Comparison of ENCODE assay signal across 15 mouse cellular contexts in genomic region chr2:18355293-18355692, GRCm38 (mm10). TPM values are rescaled to one million over a fixed set of nuclear protein-coding genes. Genes with fewer than 3 reads are reported as not detected.
DNase-seq lines count a peak whose midpoint lies in the region; ATAC-seq and TF ChIP-seq lines count a peak whose summit lies in the region.
"Had no signal": no experiment of that assay in that cellular context is flagged by ENCODE, and none has a peak within 500 bp of the region (broad histone marks: within the 10 kb centered on the region; RNA-seq: fewer than 3 reads in every experiment).

No protein-coding gene starts in this region.

- H3K9me3 ChIP-seq in hindbrain, embryonic 14.5 days (ENCODE audit: control insufficient read depth, low read length): no peaks in the 10 kb centered on the region
- no peaks in the 10 kb centered on the region for H3K9me3 ChIP-seq in hindbrain, embryonic 11.5 days (ENCODE audit: control insufficient read depth, low read length)
- H3K9me3 ChIP-seq: midbrain, embryonic 12.5 days; neural tube, embryonic 12.5 days had no signal

- TF ChIP-seq POLR2A in liver, adult 2 months (IDR thresholded peaks at IDR 0.05; ENCODE audit: extremely low read depth, insufficient read depth, low read length): no peak

- H3K4me2 ChIP-seq in hindbrain, embryonic 14.5 days (replicated peaks): no peak overlapping the region
- no peak overlapping the region for H3K4me2 ChIP-seq in hindbrain, embryonic 11.5 days (replicated peaks; ENCODE audit: low read depth, low read length)
- H3K4me2 ChIP-seq: midbrain, embryonic 12.5 days; neural tube, embryonic 12.5 days had no signal

- no peaks in the 10 kb centered on the region for H3K36me3 ChIP-seq in hindbrain, embryonic 14.5 days (replicated peaks; ENCODE audit: control insufficient read depth, insufficient read depth)
- no peaks in the 10 kb centered on the region for H3K36me3 ChIP-seq in hindbrain, embryonic 11.5 days (ENCODE audit: control insufficient read depth, insufficient read depth, low read length)
- H3K36me3 ChIP-seq in liver, adult 2 months (ENCODE audit: control insufficient read depth, insufficient read depth, low read length): no peaks in the 10 kb centered on the region
- H3K36me3 ChIP-seq: midbrain, embryonic 12.5 days; neural tube, embryonic 12.5 days had no signal

- H3K4me1 ChIP-seq in hindbrain, embryonic 14.5 days (replicated peaks; ENCODE audit: control insufficient read depth, insufficient read depth, low read length): no peaks in the 10 kb centered on the region
- H3K4me1 ChIP-seq in hindbrain, embryonic 11.5 days (replicated peaks; ENCODE audit: control insufficient read depth, insufficient read depth, low read length): no peaks in the 10 kb centered on the region
- no peaks in the 10 kb centered on the region for H3K4me1 ChIP-seq in liver, adult 2 months (ENCODE audit: control insufficient read depth, insufficient read depth, low read length)
- H3K4me1 ChIP-seq: midbrain, embryonic 12.5 days; neural tube, embryonic 12.5 days had no signal

- TF ChIP-seq CTCF in liver, adult 2 months (IDR thresholded peaks at IDR 0.05; ENCODE audit: low read depth, low read length): no peak

- peak; percentile 31 for DNase-seq in CD4-positive, CD25-positive, alpha-beta regulatory T cell, adult 2 months (ENCODE audit: low read depth, low spot score)
- DNase-seq in hindbrain, embryonic 14.5 days (ENCODE audit: low spot score): peak; percentile 41
- no peak for DNase-seq in hindbrain, embryonic 11.5 days (ENCODE audit: low spot score)
- peak; percentile 41 for DNase-seq in liver, adult 2 months (ENCODE audit: extremely low read depth, low read depth, low spot score)
- DNase-seq in liver: no peak
- peak; percentile 13 for DNase-seq in retina, embryonic 14.5 days (ENCODE audit: low spot score)
- no peak for DNase-seq in adrenal gland, postnatal 4 days (ENCODE audit: low spot score in 2 of 2)
- DNase-seq: cerebellum, postnatal 36 days; kidney, adult 11 months; thymus, adult 18-20 months had no signal

- no peak overlapping the region for H3K9ac ChIP-seq in hindbrain, embryonic 14.5 days
- no peak overlapping the region for H3K9ac ChIP-seq in hindbrain, embryonic 11.5 days (ENCODE audit: low read depth, low read length)
- no peak overlapping the region for H3K9ac ChIP-seq in liver, adult 2 months (ENCODE audit: low read depth, low read length)
- H3K9ac ChIP-seq: midbrain, embryonic 12.5 days; neural tube, embryonic 12.5 days had no signal

- H3K27ac ChIP-seq in hindbrain, embryonic 14.5 days: no peak overlapping the region
- no peak overlapping the region for H3K27ac ChIP-seq in hindbrain, embryonic 11.5 days (ENCODE audit: low read depth, low read length)
- H3K27ac ChIP-seq in liver, adult 2 months (replicated peaks; ENCODE audit: insufficient read depth, low read depth, low read length): no peak overlapping the region
- H3K27ac ChIP-seq: midbrain, embryonic 12.5 days; neural tube, embryonic 12.5 days had no signal

- no peak for ATAC-seq in CD4-positive, CD25-positive, alpha-beta regulatory T cell, adult 4 months
- ATAC-seq in hindbrain, embryonic 14.5 days (ENCODE audit: low FRiP score): no peak
- no peak for ATAC-seq in hindbrain, embryonic 11.5 days (ENCODE audit: low FRiP score)
- ATAC-seq: activated CD4-positive, CD25-positive, alpha-beta regulatory T cell, adult 4 months; forebrain, embryonic 16.5 days had no signal

- no peaks in the 10 kb centered on the region for H3K27me3 ChIP-seq in hindbrain, embryonic 14.5 days (ENCODE audit: control insufficient read depth, insufficient read depth, low read length)
- H3K27me3 ChIP-seq in hindbrain, embryonic 11.5 days (ENCODE audit: control insufficient read depth, insufficient read depth, low read length): no peaks in the 10 kb centered on the region
- no peaks in the 10 kb centered on the region for H3K27me3 ChIP-seq in liver, adult 2 months (ENCODE audit: control insufficient read depth, insufficient read depth, low read length)
- H3K27me3 ChIP-seq: midbrain, embryonic 12.5 days; neural tube, embryonic 12.5 days had no signal

- no peak overlapping the region for H3K4me3 ChIP-seq in hindbrain, embryonic 14.5 days (replicated peaks; ENCODE audit: low read length)
- no peak overlapping the region for H3K4me3 ChIP-seq in hindbrain, embryonic 11.5 days (ENCODE audit: low read depth, low read length)
- no peak overlapping the region for H3K4me3 ChIP-seq in liver, adult 2 months (ENCODE audit: insufficient read depth, low read depth, low read length)
- H3K4me3 ChIP-seq: midbrain, embryonic 12.5 days; neural tube, embryonic 12.5 days had no signal

- H3K79me2 ChIP-seq in liver, adult 2 months (ENCODE audit: control insufficient read depth, insufficient read depth, low read length): peaks cover 6% of the 10 kb centered on the region; the same call in 1 of the 2 replicates

RNA-seq across cellular contexts. Expression of gene Dnajc1, which starts 37.3 kb away (rescaled TPM):
- polyA plus RNA-seq in CD4-positive, CD25-positive, alpha-beta regulatory T cell, adult 4 months (2017; shearing (Covaris generic)): 10 to 100 TPM; 15.8 to 25.1 TPM
- 16.8 and 20.9 TPM in 2 replicates for polyA plus RNA-seq in hindbrain, embryonic 14.5 days (2014; fragmentation: Nextera tagmentation; extraction: Ambion mirVana)
- polyA plus RNA-seq in hindbrain, embryonic 11.5 days (2014; fragmentation: Nextera tagmentation; extraction: Ambion mirVana): 31.8 and 35.5 TPM in 2 replicates
- 17.2 and 17.7 TPM in 2 replicates for total RNA-seq in liver, adult 2 months (2014; rRNA removed)
- polyA plus RNA-seq in liver, adult 2 months (2012; rRNA removed): 9.3 and 13.5 TPM in 2 replicates
- total RNA-seq in adrenal gland, postnatal 4 days (2021): 10 to 100 TPM; 25.7 to 26.2 TPM

Comparison
In these comparisons a context has a peak if more than half of its experiments do, and no peak if none do; other contexts are left out.
1. DNase-seq: peak in CD4-positive, CD25-positive, alpha-beta regulatory T cell, adult 2 months (single experiment), hindbrain, embryonic 14.5 days (single experiment), liver, adult 2 months (single experiment) and retina, embryonic 14.5 days (single experiment); none in hindbrain, embryonic 11.5 days (single experiment), liver (single experiment) and adrenal gland, postnatal 4 days (0 of 2).